16 mouse cellular contexts compared by ENCODE assay signal in the genomic region with DNA sequence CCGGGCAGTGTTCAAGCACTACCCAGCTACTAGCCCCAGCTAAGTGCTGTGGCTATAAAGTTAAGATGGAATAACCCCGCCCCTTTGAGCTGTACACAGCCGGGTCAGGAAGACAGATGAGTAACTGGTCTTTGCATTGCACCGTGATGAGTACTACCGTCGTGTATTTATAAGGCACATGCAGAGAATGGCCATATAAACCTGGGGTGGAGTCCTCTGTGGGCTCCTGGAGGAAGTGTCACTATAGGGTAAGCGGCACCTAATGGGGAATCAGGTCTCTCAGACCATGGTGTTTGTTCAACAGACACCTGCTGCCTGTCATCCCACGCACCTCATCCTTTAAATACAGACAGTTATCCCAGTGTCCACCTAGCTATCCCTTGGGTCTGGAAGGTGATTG. TPM values are rescaled to one million over a fixed set of nuclear protein-coding genes. Genes with fewer than 3 reads are reported as not detected.
DNase-seq lines count a peak whose midpoint lies in the region; ATAC-seq and TF ChIP-seq lines count a peak whose summit lies in the region.
"Had no signal": no experiment of that assay in that cellular context is flagged by ENCODE, and none has a peak within 500 bp of the region (broad histone marks: within the 10 kb centered on the region; RNA-seq: fewer than 3 reads in every experiment).

No protein-coding gene starts in this region.

- H3K27ac ChIP-seq in embryonic facial prominence, embryonic 14.5 days (replicated peaks; ENCODE audit: low read depth, low read length): no peak overlapping the region
- H3K27ac ChIP-seq in embryonic facial prominence, embryonic 10.5 days (replicated peaks): no peak overlapping the region
- no peak overlapping the region for H3K27ac ChIP-seq in kidney, embryonic 15.5 days
- H3K27ac ChIP-seq in intestine, embryonic 15.5 days: peak overlapping the region; percentile 91; the same call in 1 of the 2 replicates
- H3K27ac ChIP-seq in small intestine, adult 2 months (ENCODE audit: insufficient read depth, low read depth, low read length): peak overlapping the region; percentile 91
- no peak overlapping the region for H3K27ac ChIP-seq in heart, adult 2 months
- H3K27ac ChIP-seq: heart, embryonic 15.5 days; liver, embryonic 15.5 days had no signal

- intact Hi-C loops in heart, adult 2 months (cut with DNase I): no loop called here

- DNase-seq in embryonic facial prominence, embryonic 14.5 days (ENCODE audit: low spot score): no peak
- DNase-seq in embryonic facial prominence, embryonic 10.5 days (ENCODE audit: low spot score): no peak
- no peak for DNase-seq in kidney, adult 18-20 months
- DNase-seq in heart, adult 2 months: no peak
- DNase-seq in gastrocnemius, adult 8-10 months (ENCODE audit: low spot score in 2 of 2): no peak
- DNase-seq: kidney, postnatal 10 days; layer of hippocampus, adult 9-11 months; lung, postnatal 14 days; right cerebral cortex, postnatal 4 days had no signal

- no peak for TF ChIP-seq EP300 in heart, adult 2 months (IDR thresholded peaks at IDR 0.05; ENCODE audit: insufficient read depth, low read depth, low read length)

- H3K4me3 ChIP-seq in embryonic facial prominence, embryonic 14.5 days (ENCODE audit: low read depth, low read length): no peak overlapping the region
- H3K4me3 ChIP-seq in embryonic facial prominence, embryonic 10.5 days: no peak overlapping the region
- 0 out of 2 replicates have a peak overlapping the region, but pooled peaks have one; percentile 56 for H3K4me3 ChIP-seq in kidney, embryonic 15.5 days (replicated peaks)
- peak overlapping the region; percentile 67 for H3K4me3 ChIP-seq in intestine, embryonic 15.5 days (replicated peaks)
- H3K4me3 ChIP-seq in small intestine, adult 2 months (ENCODE audit: low read depth, low read length): no peak overlapping the region
- no peak overlapping the region for H3K4me3 ChIP-seq in heart, adult 2 months

- no peak for ATAC-seq in embryonic facial prominence, embryonic 14.5 days (ENCODE audit: low read depth)
- no peak for ATAC-seq in kidney, embryonic 15.5 days (replicated peaks; ENCODE audit: low FRiP score)
- ATAC-seq in intestine, embryonic 15.5 days: peak; percentile 21; the same call in 1 of the 2 replicates
- ATAC-seq: activated CD4-positive, CD25-positive, alpha-beta regulatory T cell, adult 4 months had no signal

- TF ChIP-seq POLR2A in small intestine, adult 2 months (IDR thresholded peaks at IDR 0.05; ENCODE audit: low read depth, low read length): no peak
- no peak for TF ChIP-seq POLR2A in heart, adult 2 months (IDR thresholded peaks at IDR 0.05; ENCODE audit: insufficient read depth, low read depth, low read length)

- peaks cover 45% of the 10 kb centered on the region for H3K27me3 ChIP-seq in embryonic facial prominence, embryonic 14.5 days (replicated peaks; ENCODE audit: control insufficient read depth, insufficient read depth, low read length)
- H3K27me3 ChIP-seq in embryonic facial prominence, embryonic 10.5 days (replicated peaks; ENCODE audit: low read depth, poor library complexity, severe bottlenecking): peaks cover 97% of the 10 kb centered on the region
- peaks cover 76% of the 10 kb centered on the region for H3K27me3 ChIP-seq in kidney, embryonic 15.5 days
- H3K27me3 ChIP-seq in intestine, embryonic 15.5 days (replicated peaks): peaks cover 8% of the 10 kb centered on the region; the same call in 1 of the 2 replicates
- peaks cover 11% of the 10 kb centered on the region; the same call in 1 of the 2 replicates for H3K27me3 ChIP-seq in small intestine, adult 2 months (ENCODE audit: control insufficient read depth, insufficient read depth, low read length)
- H3K27me3 ChIP-seq in heart, adult 2 months (ENCODE audit: control insufficient read depth, insufficient read depth, low read length): peaks cover 12% of the 10 kb centered on the region

- H3K36me3 ChIP-seq in embryonic facial prominence, embryonic 14.5 days (ENCODE audit: control insufficient read depth, insufficient read depth, low read length): no peaks in the 10 kb centered on the region
- no peaks in the 10 kb centered on the region for H3K36me3 ChIP-seq in embryonic facial prominence, embryonic 10.5 days (replicated peaks)
- H3K36me3 ChIP-seq in kidney, embryonic 15.5 days: no peaks in the 10 kb centered on the region
- no peaks in the 10 kb centered on the region for H3K36me3 ChIP-seq in intestine, embryonic 15.5 days
- H3K36me3 ChIP-seq in small intestine, adult 2 months (ENCODE audit: control insufficient read depth, insufficient read depth, low read length): no peaks in the 10 kb centered on the region
- no peaks in the 10 kb centered on the region for H3K36me3 ChIP-seq in heart, adult 2 months (ENCODE audit: control insufficient read depth, insufficient read depth, low read length)
- H3K36me3 ChIP-seq: heart, embryonic 15.5 days; liver, embryonic 15.5 days had no signal

- H3K4me2 ChIP-seq in embryonic facial prominence, embryonic 14.5 days (ENCODE audit: low read depth, low read length): 0 out of 2 replicates have a peak overlapping the region, but pooled peaks have one; percentile 99
- H3K4me2 ChIP-seq in kidney, embryonic 15.5 days: peak overlapping the region; percentile 97
- peak overlapping the region; percentile 96 for H3K4me2 ChIP-seq in intestine, embryonic 15.5 days (replicated peaks)

- peaks cover 6% of the 10 kb centered on the region for H3K4me1 ChIP-seq in embryonic facial prominence, embryonic 14.5 days (ENCODE audit: control insufficient read depth, insufficient read depth, low read length)
- peaks cover 20% of the 10 kb centered on the region for H3K4me1 ChIP-seq in embryonic facial prominence, embryonic 10.5 days
- peaks cover 30% of the 10 kb centered on the region for H3K4me1 ChIP-seq in kidney, embryonic 15.5 days
- peaks cover 25% of the 10 kb centered on the region for H3K4me1 ChIP-seq in intestine, embryonic 15.5 days (replicated peaks)
- H3K4me1 ChIP-seq in small intestine, adult 2 months (ENCODE audit: control insufficient read depth, insufficient read depth, insufficient read length, low read length): peaks cover 24% of the 10 kb centered on the region; the same call in 1 of the 2 replicates
- H3K4me1 ChIP-seq in heart, adult 2 months (ENCODE audit: control insufficient read depth, insufficient read depth, low read length): peaks cover 1% of the 10 kb centered on the region; the same call in 1 of the 2 replicates

- 42% methylated on average over 8 of the region's 8 CpGs for WGBS in embryonic facial prominence, embryonic 14.5 days
- WGBS in embryonic facial prominence, embryonic 10.5 days: 57% methylated on average over 8 of the region's 8 CpGs
- WGBS in kidney, embryonic 15.5 days: 34% methylated on average over 8 of the region's 8 CpGs
- WGBS in intestine, embryonic 15.5 days: 31% methylated on average over 8 of the region's 8 CpGs
- WGBS in small intestine, adult 2 months: 20% methylated on average over 8 of the region's 8 CpGs
- WGBS in heart, adult 2 months: 54% methylated on average over 8 of the region's 8 CpGs

- no peak for TF ChIP-seq CTCF in small intestine, adult 2 months (IDR thresholded peaks at IDR 0.05; ENCODE audit: extremely low read depth, insufficient read length, insufficient replicate concordance, low read depth, low read length)
- no peak for TF ChIP-seq CTCF in heart, adult 2 months (IDR thresholded peaks at IDR 0.05)

- no peak overlapping the region for H3K9ac ChIP-seq in embryonic facial prominence, embryonic 14.5 days (ENCODE audit: low read depth, low read length)
- H3K9ac ChIP-seq in kidney, embryonic 15.5 days: no peak overlapping the region
- no peak overlapping the region for H3K9ac ChIP-seq in intestine, embryonic 15.5 days
- H3K9ac ChIP-seq in heart, adult 2 months (ENCODE audit: low read depth, low read length): no peak overlapping the region
- H3K9ac ChIP-seq: liver, embryonic 15.5 days had no signal

- no peaks in the 10 kb centered on the region for H3K79me2 ChIP-seq in heart, adult 2 months (replicated peaks; ENCODE audit: control insufficient read depth, insufficient read depth, low read length)

- H3K9me3 ChIP-seq in embryonic facial prominence, embryonic 14.5 days (ENCODE audit: control insufficient read depth, low read length): no peaks in the 10 kb centered on the region
- H3K9me3 ChIP-seq in embryonic facial prominence, embryonic 10.5 days: no peaks in the 10 kb centered on the region
- no peaks in the 10 kb centered on the region for H3K9me3 ChIP-seq in kidney, embryonic 15.5 days (replicated peaks)
- no peaks in the 10 kb centered on the region for H3K9me3 ChIP-seq in intestine, embryonic 15.5 days
- H3K9me3 ChIP-seq: heart, embryonic 15.5 days; liver, embryonic 15.5 days had no signal

RNA-seq across cellular contexts. Expression of a gene that starts 1.0 kb away (rescaled TPM):
- polyA plus RNA-seq in embryonic facial prominence, embryonic 14.5 days (2014; fragmentation: Nextera tagmentation; extraction: Ambion mirVana): 4.4 and 6.3 TPM in 2 replicates
- 3.4 and 3.7 TPM in 2 replicates for polyA plus RNA-seq in embryonic facial prominence, embryonic 10.5 days (2016; fragmentation: Nextera tagmentation; extraction: Ambion mirVana)
- polyA plus RNA-seq in kidney, embryonic 15.5 days (2015; fragmentation: Nextera tagmentation; extraction: Ambion mirVana): 6.9 and 8.4 TPM in 2 replicates
- 13.7 and 15.3 TPM in 2 replicates for polyA plus RNA-seq in intestine, embryonic 15.5 days (2015; fragmentation: Nextera tagmentation; extraction: Ambion mirVana)
- 37.1 and 104 TPM in 2 replicates for polyA plus RNA-seq in small intestine, adult 2 months (2012; rRNA removed)
- total RNA-seq in heart, adult 2 months (2021): 10 to 100 TPM; 51.0 to 67.5 TPM
- 55.2 and 81.4 TPM in 2 replicates for polyA plus RNA-seq in heart, adult 2 months (2012; rRNA removed)
- total RNA-seq in gastrocnemius, adult 8-10 months (2022): 10 to 100 TPM in 3 of 4 experiments, 1 to 10 TPM in 1; 6.6 to 15.1 (median 11.8) TPM
- total RNA-seq: CH12.LX had no signal

RNA-seq across cellular contexts. Expression of a gene that starts 32.0 kb away (rescaled TPM):
- 42.0 and 42.1 TPM in 2 replicates for polyA plus RNA-seq in embryonic facial prominence, embryonic 14.5 days (2014; fragmentation: Nextera tagmentation; extraction: Ambion mirVana)
- 49.4 and 57.3 TPM in 2 replicates for polyA plus RNA-seq in embryonic facial prominence, embryonic 10.5 days (2016; fragmentation: Nextera tagmentation; extraction: Ambion mirVana)
- 42.1 and 42.2 TPM in 2 replicates for polyA plus RNA-seq in kidney, embryonic 15.5 days (2015; fragmentation: Nextera tagmentation; extraction: Ambion mirVana)
- polyA plus RNA-seq in intestine, embryonic 15.5 days (2015; fragmentation: Nextera tagmentation; extraction: Ambion mirVana): 46.7 and 46.9 TPM in 2 replicates
- polyA plus RNA-seq in small intestine, adult 2 months (2012; rRNA removed): 26.7 and 43.3 TPM in 2 replicates
- 10 to 100 TPM; 21.5 to 22.8 TPM for total RNA-seq in heart, adult 2 months (2021)
- 8.6 and 12.8 TPM in 2 replicates for polyA plus RNA-seq in heart, adult 2 months (2012; rRNA removed)
- total RNA-seq in gastrocnemius, adult 8-10 months (2022): 10 to 100 TPM; 14.8 to 18.2 (median 16.3) TPM

Comparison
In these comparisons a context has a peak if more than half of its experiments do, and no peak if none do; other contexts are left out.
1. H3K27ac ChIP-seq: peak in intestine, embryonic 15.5 days (single experiment) and small intestine, adult 2 months (single experiment); none in embryonic facial prominence, embryonic 14.5 days (single experiment), embryonic facial prominence, embryonic 10.5 days (single experiment), kidney, embryonic 15.5 days (single experiment) and heart, adult 2 months (single experiment).
2. H3K4me3 ChIP-seq: peak in kidney, embryonic 15.5 days (single experiment) and intestine, embryonic 15.5 days (single experiment); none in embryonic facial prominence, embryonic 14.5 days (single experiment), embryonic facial prominence, embryonic 10.5 days (single experiment), small intestine, adult 2 months (single experiment) and heart, adult 2 months (single experiment).
3. Peak in every context shown above with its lines, with median percentiles within 50 percentile points of each other: H3K4me2 ChIP-seq.